Mouse (Mus musculus) lung, adult 2 months (tissue): ENCODE results near the gene B4galnt3.

Experiments used
- CTCF ChIP-seq: fragments of 200-500 bp; IDR thresholded peaks from 2 replicates; pipeline ENCODE4 v1.5.1; 2011; ENCODE audit warnings: mild to moderate bottlenecking, low read length, control low read depth; ENCODE audit not compliant: insufficient read depth
- POLR2A ChIP-seq: fragments of 200-500 bp; IDR thresholded peaks from 2 replicates; pipeline ENCODE4 v1.6.1; 2011; ENCODE audit warnings: low read depth, mild to moderate bottlenecking, control low read depth, low read length, borderline replicate concordance; ENCODE audit errors: extremely low read depth

DNA sequence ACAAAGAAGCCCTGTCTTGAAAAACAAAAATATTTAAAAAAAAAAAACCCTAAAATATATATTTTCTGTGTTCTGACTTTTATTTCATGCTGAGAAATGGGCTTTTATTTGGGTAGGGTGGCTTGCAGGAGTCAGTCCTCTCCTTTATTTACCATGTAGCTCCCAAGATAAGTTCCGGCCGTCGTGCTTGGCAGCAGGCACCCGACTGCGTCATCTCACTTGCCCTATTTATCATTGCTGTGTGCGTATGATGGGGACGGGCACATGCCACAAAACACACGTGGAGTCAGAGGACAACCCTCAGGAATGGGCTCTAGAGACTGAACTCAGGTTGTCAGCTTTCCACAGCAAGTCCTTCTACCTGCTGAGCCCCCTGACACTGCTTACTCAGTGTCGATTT is 24.8 kb upstream of the B4galnt3 start:
- TF ChIP-seq CTCF (no peak), POLR2A (no peak)
